Mouse (Mus musculus): Measurements from ENCODE around the gene P3h1. TPM values are rescaled to one million over a fixed set of nuclear protein-coding genes. Genes with fewer than 3 reads are reported as not detected.

P3h1 gene
- polyA plus RNA-seq, 1 experiment from 2014 or later = 18.2 TPM

DNA sequence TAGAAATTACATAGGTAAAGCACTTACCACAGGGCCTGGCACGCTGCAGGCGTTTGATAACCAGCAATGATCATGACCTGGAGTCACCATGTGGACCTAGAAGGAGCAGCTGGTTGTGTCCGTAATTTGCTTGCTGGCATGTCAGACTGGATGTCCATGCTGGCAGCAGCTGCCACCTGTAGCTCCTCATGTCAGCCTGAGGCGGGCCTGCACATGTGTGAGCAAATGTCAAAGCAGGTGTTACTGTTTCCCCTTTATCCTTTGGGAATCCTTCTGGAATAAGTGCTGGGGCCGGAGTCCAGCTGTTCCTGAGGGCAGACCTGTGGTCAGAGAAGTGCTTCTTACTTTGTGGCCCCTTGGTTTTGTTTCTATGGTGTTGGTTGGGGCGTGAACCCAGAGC is 34.6 kb upstream of the P3h1 start:
- DNase-seq (ENCODE audit: low spot score) = no peak
- no peaks in the 10 kb centered on the region for H3K27me3 ChIP-seq (ENCODE audit: insufficient read depth, poor library complexity, severe bottlenecking)
- H3K4me3 ChIP-seq = no peak overlapping the region
- no peaks in the 10 kb centered on the region for H3K9me3 ChIP-seq
- H3K27ac ChIP-seq = no peak overlapping the region
- H3K36me3 ChIP-seq = peaks cover 35% of the 10 kb centered on the region
- peaks cover 27% of the 10 kb centered on the region for H3K4me1 ChIP-seq (replicated peaks)
- WGBS = 88% methylated on average over 6 of the region's 6 CpGs

DNA sequence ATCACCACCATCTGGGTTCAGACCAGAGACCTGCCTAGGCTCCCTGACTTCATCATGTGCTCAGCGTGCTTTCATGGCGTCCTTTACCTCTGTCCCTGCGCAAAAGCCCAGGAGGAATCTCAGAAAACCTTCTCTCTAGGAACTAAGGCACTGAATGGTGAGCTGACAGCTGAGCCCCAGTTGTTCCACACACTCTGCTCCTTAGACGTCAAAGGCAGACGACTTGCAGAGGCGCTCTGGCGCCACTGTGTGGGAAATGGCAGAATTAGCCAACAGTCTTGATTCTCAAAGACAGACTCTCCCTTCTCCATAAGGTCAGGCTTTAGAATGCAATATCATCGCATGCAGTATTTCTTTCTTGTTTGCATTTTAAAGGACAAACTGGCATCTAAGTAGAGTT is 28.0 kb upstream of the P3h1 start:
- Histone ChIP-seq H3K27ac (0 out of 2 replicates have a peak overlapping the region, but pooled peaks have one; percentile 23), H3K36me3 (peaks cover 19% of the 10 kb centered on the region), H3K4me1 (replicated peaks) (peaks cover 14% of the 10 kb centered on the region), H3K4me3 (no peak overlapping the region), H3K27me3 (ENCODE audit: insufficient read depth, poor library complexity, severe bottlenecking) (no peaks in the 10 kb centered on the region), H3K9me3 (no peaks in the 10 kb centered on the region)
- 17% methylated on average over 8 of the region's 8 CpGs for whole genome bisulfite sequencing
- peak; percentile 66 for DNase-seq (ENCODE audit: low spot score)

DNA sequence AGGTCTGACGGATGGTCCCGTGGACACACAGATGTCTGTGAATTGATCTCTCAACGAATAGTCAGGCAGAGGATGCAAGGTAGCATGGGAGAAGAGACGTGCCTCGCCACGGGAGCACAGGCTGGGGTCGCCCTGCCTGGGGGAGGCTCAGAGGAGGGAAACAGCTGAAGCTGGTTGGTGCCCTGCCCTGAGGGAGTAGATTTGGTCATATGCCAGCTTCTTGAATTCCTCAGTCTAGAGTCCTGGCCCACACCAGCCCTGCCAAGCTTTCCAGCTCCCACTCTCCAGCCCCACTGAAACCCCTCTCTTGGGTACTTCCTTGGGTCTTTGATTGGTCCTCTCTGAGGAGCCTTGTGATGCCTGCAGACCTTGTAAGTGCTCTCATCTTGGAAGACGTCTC is 16.0 kb upstream of the P3h1 start:
- Histone ChIP-seq H3K9me3 (no peaks in the 10 kb centered on the region), H3K27me3 (ENCODE audit: insufficient read depth, poor library complexity, severe bottlenecking) (no peaks in the 10 kb centered on the region), H3K4me3 (no peak overlapping the region), H3K4me1 (replicated peaks) (peaks cover 12% of the 10 kb centered on the region), H3K36me3 (no peaks in the 10 kb centered on the region), H3K27ac (no peak overlapping the region)
- no peak for DNase-seq (ENCODE audit: low spot score)
- 82% methylated on average over 8 of the region's 8 CpGs for WGBS

DNA sequence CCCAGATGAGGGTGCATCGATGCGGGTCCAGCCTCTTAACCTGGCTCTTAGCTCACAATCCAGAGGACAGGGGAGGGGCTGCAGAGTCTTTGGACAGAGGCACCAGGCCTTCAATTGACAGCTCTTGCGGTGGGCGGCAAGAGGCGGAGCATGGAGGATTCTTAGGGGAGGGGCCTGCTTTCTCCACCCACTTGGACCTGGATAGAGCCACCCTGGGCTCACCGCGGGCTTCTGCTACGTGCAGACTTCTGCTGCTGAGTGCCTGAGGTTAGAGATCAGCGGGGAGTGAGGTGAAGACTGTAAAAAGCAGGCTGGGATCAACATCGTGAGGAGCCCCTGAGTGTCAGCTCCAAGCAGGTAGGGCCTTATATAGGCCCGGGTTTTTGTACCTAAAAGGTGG is 14.5 kb upstream of the P3h1 start, which contains the start of gene Tmem269:
Gene Tmem269, minus strand, starts transcription at position 49 of the 400 bp plus-strand sequence.
- H3K9me3 ChIP-seq = no peaks in the 10 kb centered on the region
- H3K4me3 ChIP-seq = no peak within 1 kb of the TSS
- peaks cover 12% of the 10 kb centered on the region for H3K4me1 ChIP-seq (replicated peaks)
- H3K36me3 ChIP-seq = peaks cover 7% of the 10 kb centered on the region; the same call in 1 of the 2 replicates
- no peaks in the 10 kb centered on the region for H3K27me3 ChIP-seq (ENCODE audit: insufficient read depth, poor library complexity, severe bottlenecking)
- 12% methylated on average over 11 of the region's 11 CpGs for WGBS
- 0 out of 2 replicates have a peak within 1 kb of the TSS, but pooled peaks have one; percentile 16 for H3K27ac ChIP-seq
- DNase-seq (ENCODE audit: low spot score) = peak; percentile 17

DNA sequence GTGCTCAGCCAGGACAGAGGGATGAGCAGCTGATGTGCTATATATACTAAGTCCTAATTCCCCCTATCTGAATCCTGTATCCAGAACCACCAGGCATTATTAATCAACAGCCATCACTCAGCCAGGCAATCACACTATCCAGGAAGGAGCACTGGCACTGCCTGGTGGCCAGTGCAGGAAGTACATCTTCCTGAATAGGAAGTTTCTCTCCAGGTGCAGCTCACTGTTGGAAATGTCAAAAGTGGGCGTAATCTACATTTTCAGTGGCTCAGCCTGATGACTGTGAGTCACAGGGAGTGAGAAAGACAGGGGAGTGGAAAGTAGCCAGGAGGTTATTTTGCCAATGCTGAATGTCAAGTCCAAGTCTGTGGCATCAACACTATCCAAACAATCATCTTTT is 9.0 kb upstream of the P3h1 start:
- H3K9me3 ChIP-seq = no peaks in the 10 kb centered on the region
- peaks cover 1% of the 10 kb centered on the region; the same call in 1 of the 2 replicates for H3K4me1 ChIP-seq (replicated peaks)
- WGBS = 82% methylated on average over 1 of the region's 1 CpGs
- no peaks in the 10 kb centered on the region for H3K27me3 ChIP-seq (ENCODE audit: insufficient read depth, poor library complexity, severe bottlenecking)
- DNase-seq (ENCODE audit: low spot score) = peak; percentile 30
- no peak overlapping the region for H3K4me3 ChIP-seq
- H3K36me3 ChIP-seq = peaks cover 59% of the 10 kb centered on the region
- H3K27ac ChIP-seq = no peak overlapping the region

DNA sequence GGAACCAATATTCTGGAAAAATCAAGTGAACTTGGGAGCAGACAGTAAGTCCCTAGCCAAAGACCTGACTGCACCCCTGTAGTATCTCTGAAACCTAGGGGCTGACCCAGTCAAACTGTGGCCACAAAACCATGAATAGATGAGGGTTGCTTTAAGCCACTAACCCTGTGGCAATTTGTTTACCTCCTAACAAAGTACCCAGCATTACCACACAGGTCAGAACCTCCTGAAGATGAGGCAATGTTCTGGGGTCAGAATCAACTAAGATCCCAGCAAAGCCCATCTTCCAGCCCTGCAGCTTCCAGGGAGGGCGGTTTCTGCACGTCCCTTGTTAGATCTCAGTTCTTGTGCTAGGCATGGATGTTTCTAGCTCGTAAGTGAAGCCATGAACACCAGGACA is 8.2 kb upstream of the P3h1 start:
- no peak for DNase-seq (ENCODE audit: low spot score)
- H3K9me3 ChIP-seq = no peaks in the 10 kb centered on the region
- WGBS = 94% methylated on average over 3 of the region's 3 CpGs
- H3K4me1 ChIP-seq (replicated peaks) = no peaks in the 10 kb centered on the region
- H3K36me3 ChIP-seq = peaks cover 60% of the 10 kb centered on the region
- no peak overlapping the region for H3K4me3 ChIP-seq
- H3K27me3 ChIP-seq (ENCODE audit: insufficient read depth, poor library complexity, severe bottlenecking) = no peaks in the 10 kb centered on the region
- no peak overlapping the region for H3K27ac ChIP-seq

DNA sequence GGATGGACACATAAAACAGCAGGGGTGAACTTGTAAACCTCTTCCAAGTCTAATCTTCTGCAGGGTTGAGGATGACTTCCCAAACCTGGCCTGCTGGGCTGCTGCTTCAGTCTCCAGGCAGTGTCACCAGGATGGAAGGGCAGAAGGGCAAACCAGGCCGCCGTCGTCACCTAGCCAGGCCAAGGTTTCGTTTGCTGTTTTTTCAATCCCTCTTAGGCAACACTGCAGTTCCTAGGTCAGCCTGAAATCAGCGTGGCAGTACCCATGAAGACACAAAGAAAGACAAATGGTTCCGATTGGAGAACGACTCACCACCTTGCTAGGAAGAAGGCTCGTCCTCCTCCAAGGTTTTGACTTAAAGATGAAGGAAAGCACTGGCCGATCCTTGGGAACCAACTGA is 7.0 kb upstream of the P3h1 start:
- H3K4me1 ChIP-seq (replicated peaks) = no peaks in the 10 kb centered on the region
- no peak overlapping the region for H3K4me3 ChIP-seq
- H3K9me3 ChIP-seq = no peaks in the 10 kb centered on the region
- H3K36me3 ChIP-seq = peaks cover 60% of the 10 kb centered on the region
- H3K27ac ChIP-seq = no peak overlapping the region
- H3K27me3 ChIP-seq (ENCODE audit: insufficient read depth, poor library complexity, severe bottlenecking) = no peaks in the 10 kb centered on the region
- 91% methylated on average over 9 of the region's 9 CpGs for WGBS
- no peak for DNase-seq (ENCODE audit: low spot score)

DNA sequence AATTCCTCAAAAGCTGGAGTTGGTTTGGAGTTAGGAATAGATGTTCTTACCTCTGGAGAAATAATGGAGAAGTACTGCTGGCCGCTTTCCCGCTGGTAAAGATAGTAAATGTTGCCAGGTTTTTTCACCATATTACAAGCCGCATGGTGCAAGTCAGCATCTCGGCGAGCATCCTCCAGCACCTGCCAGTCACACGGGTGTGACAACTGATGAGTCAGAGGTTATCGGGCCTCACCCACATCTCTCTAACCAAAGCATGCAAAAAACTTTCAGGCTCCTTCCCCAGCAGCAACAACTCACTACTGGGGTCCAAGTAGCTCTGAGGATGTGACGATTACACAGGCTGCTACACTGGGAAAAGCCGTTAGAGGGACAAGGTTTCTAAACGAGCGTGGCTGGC is 6.0 kb upstream of the P3h1 start:
- no peak for DNase-seq (ENCODE audit: low spot score)
- Histone ChIP-seq H3K27ac (no peak overlapping the region), H3K27me3 (ENCODE audit: insufficient read depth, poor library complexity, severe bottlenecking) (no peaks in the 10 kb centered on the region), H3K36me3 (peaks cover 60% of the 10 kb centered on the region), H3K4me3 (no peak overlapping the region), H3K4me1 (replicated peaks) (peaks cover 6% of the 10 kb centered on the region), H3K9me3 (no peaks in the 10 kb centered on the region)
- WGBS = 95% methylated on average over 11 of the region's 11 CpGs

DNA sequence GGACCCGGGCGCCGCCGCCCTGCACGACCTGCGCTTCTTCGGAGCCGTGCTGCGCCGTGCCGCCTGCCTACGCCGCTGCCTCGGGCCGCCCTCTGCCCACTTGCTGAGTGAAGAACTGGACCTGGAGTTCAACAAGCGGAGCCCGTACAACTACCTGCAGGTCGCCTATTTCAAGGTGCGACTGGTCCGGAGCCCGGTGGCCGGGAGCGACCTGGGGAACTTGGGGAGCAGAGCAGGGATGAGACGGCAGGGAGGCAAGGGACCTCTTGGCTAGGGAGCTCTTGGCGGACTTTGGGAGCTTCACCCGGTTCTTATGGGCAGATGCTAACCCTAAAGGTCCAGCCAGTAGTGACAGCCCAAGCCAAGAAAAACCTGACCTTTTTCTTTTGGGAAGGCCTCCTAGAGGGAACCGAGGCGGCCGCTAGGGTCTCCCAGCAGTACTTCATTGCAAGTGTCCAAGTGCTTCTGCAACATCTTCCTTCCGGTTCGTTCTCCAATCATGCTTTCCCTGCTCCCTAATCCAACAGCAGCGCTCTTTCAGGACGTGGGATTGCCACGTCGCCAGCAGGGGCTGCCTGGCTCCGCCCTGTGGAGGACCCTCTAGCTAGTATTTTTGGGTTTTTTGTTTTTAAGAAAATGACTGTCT is 664 bp downstream of the P3h1 start:
- peak overlapping the region; percentile 88 for H3K27ac ChIP-seq

DNA sequence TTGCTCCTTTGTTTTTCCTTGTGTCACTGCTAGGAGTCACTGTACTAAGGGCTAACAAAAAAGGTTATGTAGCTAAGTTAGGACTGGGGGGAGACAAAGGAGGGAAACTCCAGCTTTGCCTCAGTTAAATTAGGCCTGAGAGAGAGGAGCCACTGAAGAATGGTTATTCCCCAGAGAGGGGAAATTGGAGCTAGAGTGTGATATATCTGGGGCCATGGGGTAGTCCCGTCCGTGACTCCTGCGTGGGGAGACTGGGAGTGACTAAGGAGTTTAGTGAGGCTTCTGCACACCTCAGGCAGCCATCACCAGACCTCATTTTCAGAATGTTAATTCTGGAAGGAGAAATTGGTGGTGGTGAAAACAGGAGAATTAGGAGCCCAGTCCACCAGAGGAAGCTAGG is 1.6 kb downstream of the P3h1 start:
- H3K27me3 ChIP-seq (ENCODE audit: insufficient read depth, poor library complexity, severe bottlenecking) = no peaks in the 10 kb centered on the region
- peak overlapping the region; percentile 86 for H3K4me3 ChIP-seq
- no peaks in the 10 kb centered on the region for H3K9me3 ChIP-seq
- H3K4me1 ChIP-seq (replicated peaks) = peaks cover 28% of the 10 kb centered on the region
- WGBS = 80% methylated on average over 3 of the region's 3 CpGs
- H3K36me3 ChIP-seq = peaks cover 14% of the 10 kb centered on the region
- no peak for DNase-seq (ENCODE audit: low spot score)
- H3K27ac ChIP-seq = no peak overlapping the region

More for the DNA sequence above, 664 bp downstream of the P3h1 start:
- Histone ChIP-seq H3K4me1 (replicated peaks) (peaks cover 26% of the 10 kb centered on the region), H3K36me3 (peaks cover 18% of the 10 kb centered on the region), H3K4me3 (peak overlapping the region; percentile 86), H3K27me3 (ENCODE audit: insufficient read depth, poor library complexity, severe bottlenecking) (no peaks in the 10 kb centered on the region), H3K9me3 (no peaks in the 10 kb centered on the region)
- WGBS = under 1% methylated on average over 36 of the region's 36 CpGs
- peak; percentile 73 for DNase-seq (ENCODE audit: low spot score)

DNA sequence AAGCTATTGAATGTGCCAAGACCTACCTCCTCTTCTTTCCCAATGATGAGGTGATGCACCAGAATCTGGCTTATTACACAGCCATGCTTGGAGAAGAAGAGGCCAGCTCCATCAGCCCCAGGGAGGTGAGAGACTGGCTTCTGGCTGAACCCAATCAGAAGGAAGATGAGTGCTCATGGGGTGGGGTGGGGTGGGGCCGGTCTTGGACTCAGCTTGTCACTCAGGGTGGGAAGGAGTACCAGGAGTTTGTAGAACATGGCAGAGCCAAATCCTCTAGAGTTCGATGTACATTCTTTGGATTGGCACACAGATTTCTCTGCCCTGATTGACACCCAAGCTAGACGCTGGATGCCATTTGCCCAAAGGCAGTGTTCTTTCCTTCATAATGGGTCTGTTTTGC is 5.9 kb downstream of the P3h1 start:
- Histone ChIP-seq H3K4me1 (replicated peaks) (peaks cover 15% of the 10 kb centered on the region), H3K4me3 (no peak overlapping the region), H3K27ac (no peak overlapping the region), H3K9me3 (no peaks in the 10 kb centered on the region), H3K27me3 (ENCODE audit: insufficient read depth, poor library complexity, severe bottlenecking) (no peaks in the 10 kb centered on the region), H3K36me3 (peaks cover 42% of the 10 kb centered on the region)
- WGBS = 76% methylated on average over 3 of the region's 3 CpGs
- no peak for DNase-seq (ENCODE audit: low spot score)

DNA sequence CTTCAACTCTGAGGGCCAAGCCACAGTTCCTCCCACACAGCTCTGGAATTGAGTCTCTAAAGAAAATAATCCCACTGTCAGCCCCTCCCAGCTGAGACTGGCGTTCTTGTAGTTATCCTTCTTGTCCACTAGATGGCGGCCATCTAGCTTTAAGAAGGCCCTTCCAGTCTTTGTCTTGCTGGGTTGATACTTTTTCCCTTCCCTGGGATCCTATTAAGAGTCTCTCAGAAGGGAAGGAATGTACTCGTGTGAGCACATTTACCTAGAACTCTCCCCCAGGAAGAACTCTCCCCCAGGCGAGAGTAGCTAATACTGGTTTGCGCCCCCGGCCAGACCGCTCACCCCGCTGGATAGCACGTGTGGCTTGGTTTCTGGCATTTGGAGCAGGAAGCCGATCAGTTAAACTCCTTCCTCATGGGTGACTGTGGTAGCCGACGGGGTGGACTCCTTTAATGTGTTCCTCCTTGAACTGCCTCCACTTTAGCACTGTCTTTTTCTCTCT is 6.5 kb downstream of the P3h1 start:
- Histone ChIP-seq H3K27ac (peak overlapping the region; percentile 85), H3K36me3 (peaks cover 48% of the 10 kb centered on the region), H3K4me1 (replicated peaks) (peaks cover 10% of the 10 kb centered on the region), H3K4me3 (no peak overlapping the region), H3K9me3 (no peaks in the 10 kb centered on the region), H3K27me3 (ENCODE audit: insufficient read depth, poor library complexity, severe bottlenecking) (no peaks in the 10 kb centered on the region)
- 47% methylated on average over 12 of the region's 12 CpGs for WGBS
- peak; percentile 51 for DNase-seq (ENCODE audit: low spot score)

DNA sequence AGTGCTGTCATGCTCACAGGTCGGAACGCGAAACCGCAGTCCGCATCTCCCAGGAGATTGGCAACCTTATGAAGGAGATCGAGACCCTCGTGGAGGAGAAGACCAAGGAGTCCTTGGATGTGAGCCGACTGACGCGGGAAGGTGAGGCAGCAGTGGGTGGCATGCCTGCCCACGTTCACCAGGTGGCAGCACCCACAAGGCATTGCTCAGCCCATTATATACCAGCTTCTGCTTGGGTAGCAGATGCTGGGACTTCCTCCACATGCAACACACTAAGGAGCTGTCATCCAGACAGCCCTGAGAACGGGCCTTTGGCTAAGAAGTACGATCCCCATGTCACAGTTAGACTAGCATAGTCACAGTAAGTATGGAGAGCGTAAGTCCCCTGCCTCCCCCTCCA is 8.9 kb downstream of the P3h1 start:
- no peak for DNase-seq (ENCODE audit: low spot score)
- no peak overlapping the region for H3K27ac ChIP-seq
- WGBS = 92% methylated on average over 14 of the region's 14 CpGs
- no peak overlapping the region for H3K4me3 ChIP-seq
- peaks cover 12% of the 10 kb centered on the region for H3K4me1 ChIP-seq (replicated peaks)
- no peaks in the 10 kb centered on the region for H3K27me3 ChIP-seq (ENCODE audit: insufficient read depth, poor library complexity, severe bottlenecking)
- no peaks in the 10 kb centered on the region for H3K9me3 ChIP-seq
- peaks cover 67% of the 10 kb centered on the region for H3K36me3 ChIP-seq
